Mouse (Mus musculus) right cerebral cortex, postnatal 14 days (tissue): ENCODE results near the gene Bcl7b.
A peak's percentile ranks its signal among the peaks of the same experiment; 100 is the strongest.

Experiments
- DNase-seq: peaks from one replicate; pipeline ENCODE4 v3.0.0; 2022

Gene Bcl7b

DNA sequence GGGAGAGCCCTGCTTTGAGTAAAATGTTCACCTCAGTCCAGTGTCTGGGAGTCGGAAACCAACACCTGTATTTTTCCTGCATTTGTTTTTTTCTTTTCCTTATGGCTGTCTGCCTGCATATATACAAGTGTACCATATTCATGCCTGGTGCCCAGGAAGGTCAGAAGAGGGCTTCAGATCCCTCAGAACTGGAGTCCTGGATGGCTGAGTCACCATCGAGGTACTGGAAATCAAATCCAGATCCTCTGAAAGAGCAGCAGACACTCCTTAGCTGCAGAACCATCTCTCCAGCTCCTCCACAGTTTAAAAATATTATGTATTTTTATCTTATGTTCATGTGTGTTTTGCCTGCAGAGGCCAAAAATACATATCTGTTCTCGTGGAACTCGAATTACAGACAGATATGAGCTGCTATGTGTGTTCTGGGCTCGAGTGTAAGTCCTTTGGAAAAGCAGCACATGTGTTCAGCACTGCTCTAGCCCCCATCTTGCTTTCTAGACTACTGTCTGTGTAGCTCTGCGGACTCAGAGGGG, 3.7 kb downstream of the Bcl7b start:
- no peak for DNase-seq

GRCm38 (mm10) chr5:135172986-135173385, 4.9 kb downstream of the Bcl7b start:
- DNase-seq: no peak

DNA sequence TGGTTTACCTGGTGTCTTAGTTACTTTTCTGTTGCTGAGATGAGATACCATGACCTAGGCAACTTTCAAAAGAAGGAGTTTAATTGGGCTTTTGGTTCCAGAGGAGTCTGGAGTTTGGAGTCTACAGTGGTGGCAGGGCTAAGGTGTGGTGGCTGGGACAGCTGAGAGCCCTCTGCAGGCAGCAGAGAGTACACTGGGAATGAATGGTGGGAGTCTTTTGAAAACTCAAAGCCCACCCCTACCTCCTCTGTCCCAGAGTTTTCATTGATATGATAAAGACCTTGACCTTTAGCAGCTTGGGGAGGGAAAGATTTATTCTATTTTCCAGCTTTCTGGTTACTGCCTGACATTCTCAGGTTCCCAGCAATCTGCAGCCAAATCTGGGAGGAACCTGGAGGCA, 7.0 kb downstream of the Bcl7b start:
- no peak for DNase-seq

DNA sequence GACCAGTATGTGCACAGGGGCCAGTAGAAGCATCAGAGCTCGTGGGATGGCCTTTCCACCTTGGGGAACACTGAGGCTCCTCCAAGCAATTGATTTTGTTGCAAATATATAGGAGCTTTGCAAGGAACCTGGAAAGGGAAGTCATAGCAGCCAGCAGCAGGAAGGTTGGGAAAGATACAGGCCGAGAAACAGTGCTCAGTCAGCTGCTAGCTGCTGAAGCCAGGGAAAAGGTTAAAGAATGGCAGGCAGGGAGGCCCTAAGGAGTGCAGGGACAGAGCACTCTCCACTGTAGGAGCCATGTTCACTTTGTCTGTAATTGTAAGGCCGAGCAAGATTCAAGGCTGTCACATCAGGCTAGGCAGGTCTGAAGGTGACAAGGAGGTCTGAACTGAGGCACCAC, 10.4 kb downstream of the Bcl7b start:
- DNase-seq: no peak

DNA sequence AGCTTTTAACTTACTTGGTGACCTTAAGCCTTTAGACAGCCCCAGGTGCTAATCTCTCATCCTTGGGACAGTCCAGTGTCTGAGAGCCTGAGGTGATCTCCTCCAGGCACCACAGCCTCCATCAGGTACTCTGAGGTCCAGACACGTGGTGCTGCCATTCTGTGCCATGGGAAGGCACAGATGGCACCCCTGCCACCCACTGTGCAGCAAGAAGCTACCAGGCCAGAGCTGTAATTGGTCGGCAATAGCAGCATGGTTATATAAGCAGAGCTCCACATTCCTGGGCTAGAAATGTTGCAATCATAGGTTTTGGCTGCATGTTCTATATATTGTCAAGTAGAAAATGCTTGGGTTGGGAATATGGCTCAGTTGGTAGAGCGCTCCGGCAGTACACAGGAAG, 10.9 kb downstream of the Bcl7b start:
- no peak for DNase-seq

DNA sequence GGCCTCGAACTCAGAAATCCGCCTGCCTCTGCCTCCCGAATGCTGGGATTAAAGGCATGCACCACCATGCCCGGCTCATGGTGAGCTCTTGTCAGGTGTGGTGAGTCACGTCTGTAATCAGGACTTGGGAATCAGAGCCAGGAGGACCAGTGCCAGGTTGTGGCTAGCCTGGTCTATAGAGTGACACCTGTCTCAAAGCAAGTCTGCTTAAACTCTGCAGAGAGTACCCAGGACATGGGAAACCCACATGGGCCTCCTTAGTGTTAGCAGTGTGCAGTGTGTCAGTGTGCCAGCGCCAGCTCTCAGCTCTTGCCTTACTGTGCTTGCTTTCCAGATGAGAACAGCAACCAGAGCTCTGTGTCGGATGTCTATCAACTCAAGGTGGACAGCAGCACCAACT, 11.5 kb downstream of the Bcl7b start:
- no peak for DNase-seq

- DNase-seq: no peak
Measured at GRCm38 (mm10) chr5:135180796-135181195, 12.7 kb downstream of the Bcl7b start.

- no peak for DNase-seq
Measured at GRCm38 (mm10) chr5:135181776-135182175, 13.7 kb downstream of the Bcl7b start.

DNA sequence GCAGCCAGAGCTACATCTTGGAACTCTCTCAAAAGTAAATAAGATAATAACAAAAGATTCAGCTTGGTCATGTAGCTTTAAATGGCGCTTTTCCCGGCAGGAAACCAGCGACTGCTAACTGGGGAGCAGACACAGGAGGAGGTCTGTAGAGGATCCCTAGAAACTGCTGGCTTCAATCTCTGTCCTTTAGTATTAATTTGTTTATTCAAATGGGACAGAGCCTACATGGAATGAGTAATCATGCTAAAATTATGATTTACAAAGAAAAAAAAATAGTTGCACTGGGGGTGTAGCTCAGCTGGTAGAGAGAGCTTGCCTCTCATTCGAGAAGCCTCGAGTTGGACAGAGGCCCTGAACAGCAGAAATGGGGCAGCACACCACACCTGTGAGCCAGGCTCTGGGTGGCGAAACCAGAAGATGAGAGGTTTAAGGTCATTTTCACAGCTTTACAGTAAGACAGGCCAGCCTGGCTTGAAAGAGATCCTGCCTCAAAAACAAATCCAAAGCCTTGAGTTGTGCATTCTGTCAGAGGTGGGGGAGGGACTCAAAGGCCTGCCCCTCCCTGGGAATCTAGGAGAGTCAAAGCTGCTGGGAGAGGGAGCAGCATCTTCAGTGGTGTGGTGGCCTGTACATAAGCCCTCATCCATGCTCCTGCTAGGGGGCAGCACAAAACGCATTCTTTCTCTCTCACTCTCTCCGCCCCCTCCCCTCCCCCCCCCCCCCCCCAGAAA, 15.2 kb downstream of the Bcl7b start:
- no peak for DNase-seq

- DNase-seq: no peak
Measured at GRCm38 (mm10) chr5:135185016-135185415, 16.9 kb downstream of the Bcl7b start.

DNA sequence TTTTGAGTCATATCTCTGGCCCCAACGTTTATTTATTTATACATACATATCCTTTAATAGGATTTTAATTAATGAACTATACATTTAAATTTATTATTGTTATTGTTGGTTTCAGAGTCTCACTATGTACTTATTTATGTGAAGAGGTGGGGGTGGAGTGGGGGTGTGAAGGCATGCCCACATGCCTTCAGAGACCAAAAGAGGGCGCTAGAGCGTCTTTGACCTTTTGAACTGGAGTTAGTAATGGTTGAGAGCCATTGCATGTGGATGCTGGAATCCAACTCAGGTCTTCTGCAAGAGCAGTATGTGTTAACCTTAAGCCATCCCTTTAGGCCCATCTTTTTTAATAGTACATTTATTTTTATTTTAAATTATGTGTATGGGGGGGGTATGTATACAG, 17.5 kb downstream of the Bcl7b start:
- DNase-seq: no peak

GRCm38 (mm10) chr5:135186231-135186620, 18.1 kb downstream of the Bcl7b start:
- no peak for DNase-seq

DNA sequence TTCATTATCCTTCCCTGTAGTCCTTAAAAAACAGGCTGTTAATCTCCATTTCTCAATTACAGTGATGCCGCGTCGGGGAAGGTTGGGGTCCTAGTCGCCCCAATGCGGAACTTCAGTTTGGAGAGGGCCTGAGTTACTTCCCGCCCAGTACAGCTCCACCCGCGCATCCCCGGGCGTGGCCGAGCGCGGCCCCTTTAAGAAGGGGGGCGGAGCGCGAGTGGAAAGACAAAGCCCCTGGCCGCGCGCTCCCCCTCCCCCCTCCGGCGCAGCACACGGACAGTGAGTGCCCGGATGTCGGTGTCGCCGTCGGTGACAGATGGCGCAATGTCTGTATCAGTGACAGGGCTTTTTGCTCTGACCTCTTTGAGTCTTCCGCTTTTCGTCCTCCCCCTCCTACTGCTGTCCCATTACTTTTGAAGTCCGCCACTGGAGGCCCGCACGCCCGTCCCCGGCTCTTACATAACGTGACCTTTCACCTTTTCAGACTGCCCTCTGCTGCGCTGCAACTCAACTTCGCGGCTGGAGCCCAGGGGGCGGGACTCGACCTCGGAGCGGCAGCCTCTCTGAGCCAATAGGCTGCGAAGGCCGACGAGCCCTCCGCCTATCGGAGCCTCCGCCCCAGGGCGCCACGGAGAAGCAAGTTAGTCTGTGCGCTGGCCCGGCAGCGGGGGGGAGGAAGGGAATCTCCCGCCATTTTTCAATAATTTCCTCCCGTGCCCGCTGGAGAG, 18.7 kb downstream of the Bcl7b start, which contains the start of gene Baz1b:
Gene Baz1b (plus strand): TSS at position 644 of the 728 bp plus-strand sequence.
- DNase-seq: peak; percentile 98

DNA sequence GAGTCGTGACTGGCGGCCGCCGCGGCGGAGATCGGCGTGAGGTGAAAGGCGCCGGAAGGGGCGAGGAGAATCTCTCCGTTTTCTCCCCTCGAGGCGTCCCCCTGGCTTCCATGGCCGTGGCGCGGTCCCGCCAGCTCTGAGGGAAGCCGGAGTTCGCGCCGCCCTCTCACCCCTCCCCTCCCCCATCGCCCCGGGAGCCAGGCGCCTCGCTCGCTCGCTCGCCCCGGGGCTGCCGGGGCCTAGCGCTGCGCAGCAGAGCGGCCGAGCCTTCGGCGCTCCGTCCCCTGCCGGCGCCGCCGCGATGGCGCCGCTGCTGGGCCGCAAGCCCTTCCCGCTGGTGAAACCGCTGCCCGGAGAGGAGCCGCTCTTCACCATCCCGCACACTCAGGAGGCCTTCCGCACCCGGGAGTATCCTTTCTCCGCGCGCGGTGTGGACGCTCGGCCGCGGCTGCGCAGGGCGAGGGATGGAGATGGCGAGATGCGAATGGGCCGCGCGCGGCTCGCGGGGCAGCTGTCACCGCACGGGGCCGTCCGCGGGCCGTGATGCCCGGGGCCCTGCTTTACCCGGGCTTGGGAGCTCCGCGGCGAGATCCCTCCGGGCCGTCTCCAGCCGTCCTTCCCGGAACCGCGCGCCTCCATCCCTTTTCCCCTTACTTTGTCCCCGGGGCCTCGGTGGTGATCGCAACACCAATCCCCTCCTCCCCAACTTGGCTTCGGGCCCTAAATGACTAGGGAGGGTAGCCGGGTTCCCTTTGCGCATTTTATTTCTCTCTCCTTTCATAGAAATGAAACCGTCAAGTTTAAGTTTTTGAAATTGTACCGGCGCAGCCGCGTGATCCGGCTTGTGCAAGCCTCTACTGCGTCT, 19.5 kb downstream of the Bcl7b start:
- DNase-seq: peak; percentile 38

DNA sequence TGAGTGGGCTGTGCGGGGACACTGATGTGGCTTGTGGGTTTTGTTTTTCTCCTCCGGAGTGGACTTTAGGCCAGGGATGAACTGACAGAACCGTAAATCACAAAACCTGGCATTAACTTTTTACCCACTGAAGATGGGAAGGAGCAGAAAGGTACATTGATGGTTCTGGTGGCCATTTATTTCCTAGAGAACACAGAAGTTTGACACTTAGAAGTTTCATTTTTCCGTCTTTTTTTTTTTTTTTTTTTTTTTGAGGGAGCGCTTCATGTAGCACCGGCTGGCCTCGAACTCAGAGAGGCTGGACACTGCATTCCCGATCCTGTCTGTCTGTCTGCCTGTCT, 20.1 kb downstream of the Bcl7b start:
- no peak for DNase-seq

- no peak for DNase-seq
Measured at GRCm38 (mm10) chr5:135189281-135190022, 21.4 kb downstream of the Bcl7b start.

GRCm38 (mm10) chr5:135191620-135192019, 23.5 kb downstream of the Bcl7b start:
- DNase-seq: peak; percentile 56

- DNase-seq: no peak
Measured at GRCm38 (mm10) chr5:135192431-135192830, 24.3 kb downstream of the Bcl7b start.

GRCm38 (mm10) chr5:135196367-135196766, 28.3 kb downstream of the Bcl7b start:
- DNase-seq: no peak

DNA sequence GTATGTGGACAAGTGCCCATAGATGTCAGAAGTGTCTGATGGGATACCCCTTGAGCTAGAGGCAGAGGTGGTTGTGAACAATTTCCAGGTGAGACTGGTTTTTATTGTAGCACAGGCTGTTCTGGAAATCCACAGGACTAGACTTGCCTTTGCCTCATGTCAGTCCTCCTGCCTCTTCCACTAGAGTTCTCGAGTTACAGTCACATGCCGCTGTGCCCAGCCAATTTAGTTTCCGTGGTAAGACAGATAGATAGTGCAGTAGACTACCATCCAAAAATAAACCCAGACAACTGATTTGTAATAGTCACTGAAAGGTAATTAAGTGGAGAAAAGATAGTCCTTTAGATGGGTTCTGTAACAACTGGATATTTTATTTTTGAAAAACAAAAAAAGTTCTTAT, 34.7 kb downstream of the Bcl7b start:
- DNase-seq: no peak

GRCm38 (mm10) chr5:135208197-135208596, 40.1 kb downstream of the Bcl7b start:
- DNase-seq: no peak

DNA sequence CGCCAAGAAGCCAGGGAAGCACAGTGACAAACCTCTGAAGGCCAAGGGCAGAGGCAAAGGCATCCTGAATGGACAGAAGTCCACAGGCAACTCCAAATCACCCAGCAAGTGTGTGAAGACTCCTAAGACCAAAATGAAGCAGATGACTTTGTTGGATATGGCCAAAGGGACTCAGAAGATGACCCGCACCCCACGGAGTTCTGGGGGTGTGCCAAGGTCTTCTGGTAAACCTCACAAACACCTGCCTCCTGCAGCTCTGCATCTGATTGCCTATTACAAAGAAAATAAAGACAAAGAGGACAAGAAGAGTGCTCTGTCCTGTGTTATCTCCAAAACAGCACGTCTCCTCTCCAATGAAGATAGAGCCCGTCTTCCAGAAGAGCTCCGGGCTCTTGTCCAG, 48.8 kb downstream of the Bcl7b start:
- DNase-seq: no peak

- no peak for DNase-seq
Measured at GRCm38 (mm10) chr5:135220941-135221340, 52.9 kb downstream of the Bcl7b start.
